Mouse (Mus musculus) ES-CJ7 (cell line): ENCODE data around the gene Mbd3.

Experiments
- DNase-seq: peaks from one replicate; pipeline ENCODE4 v3.0.0; 2011; ENCODE audit warnings: low read depth, low spot score

The Mbd3 gene

GRCm38 (mm10) chr10:80423562-80423961 is 24.2 kb upstream of the Mbd3 start:
- DNase-seq = peak; percentile 85

- no peak for DNase-seq
These were observed 22.5 kb upstream of the Mbd3 start for GRCm38 (mm10) chr10:80421651-80422472.

- no peak for DNase-seq
These were observed 21.9 kb upstream of the Mbd3 start for GRCm38 (mm10) chr10:80421208-80421607.

- DNase-seq = no peak
These were observed 21.4 kb upstream of the Mbd3 start for GRCm38 (mm10) chr10:80420729-80421128.

GRCm38 (mm10) chr10:80419419-80419818 is 20.1 kb upstream of the Mbd3 start:
- DNase-seq = no peak

GRCm38 (mm10) chr10:80418311-80418710 is 19.0 kb upstream of the Mbd3 start:
- DNase-seq = peak; percentile 51

- no peak for DNase-seq
These were observed 18.5 kb upstream of the Mbd3 start for GRCm38 (mm10) chr10:80417841-80418240.

- DNase-seq = no peak
These were observed 18.0 kb upstream of the Mbd3 start for GRCm38 (mm10) chr10:80417371-80417770.

GRCm38 (mm10) chr10:80415566-80415965 is 16.2 kb upstream of the Mbd3 start:
- no peak for DNase-seq

GRCm38 (mm10) chr10:80412656-80413541 is 13.5 kb upstream of the Mbd3 start:
- DNase-seq = no peak

GRCm38 (mm10) chr10:80407924-80408323 is 8.6 kb upstream of the Mbd3 start:
- no peak for DNase-seq

- peak; percentile 96 for DNase-seq
These were observed 7.5 kb upstream of the Mbd3 start, which contains the start of gene Uqcr11 for GRCm38 (mm10) chr10:80406684-80407501. Gene Uqcr11, minus strand, starts transcription at chr10:80406830.

- DNase-seq = no peak
These were observed 6.3 kb upstream of the Mbd3 start for GRCm38 (mm10) chr10:80405481-80406173.

GRCm38 (mm10) chr10:80403044-80403692 is 3.8 kb upstream of the Mbd3 start:
- DNase-seq = peak; percentile 80

GRCm38 (mm10) chr10:80400704-80401161 is 1.4 kb upstream of the Mbd3 start:
- DNase-seq = no peak

- DNase-seq = no peak
These were observed 788 bp upstream of the Mbd3 start for GRCm38 (mm10) chr10:80399973-80400703.

GRCm38 (mm10) chr10:80398719-80399190 is 595 bp downstream of the Mbd3 start:
- peak; percentile 99 for DNase-seq

- DNase-seq = no peak
These were observed 1.2 kb downstream of the Mbd3 start for GRCm38 (mm10) chr10:80398174-80398535.

GRCm38 (mm10) chr10:80397524-80398173 is 1.7 kb downstream of the Mbd3 start:
- no peak for DNase-seq
